Mouse (Mus musculus): ENCODE data around the gene Shc3. TPM values are rescaled to one million over a fixed set of nuclear protein-coding genes. Genes with fewer than 3 reads are reported as not detected.

Gene Shc3
- polyA plus RNA-seq, 1 experiment from 2014 or later: not detected

DNA sequence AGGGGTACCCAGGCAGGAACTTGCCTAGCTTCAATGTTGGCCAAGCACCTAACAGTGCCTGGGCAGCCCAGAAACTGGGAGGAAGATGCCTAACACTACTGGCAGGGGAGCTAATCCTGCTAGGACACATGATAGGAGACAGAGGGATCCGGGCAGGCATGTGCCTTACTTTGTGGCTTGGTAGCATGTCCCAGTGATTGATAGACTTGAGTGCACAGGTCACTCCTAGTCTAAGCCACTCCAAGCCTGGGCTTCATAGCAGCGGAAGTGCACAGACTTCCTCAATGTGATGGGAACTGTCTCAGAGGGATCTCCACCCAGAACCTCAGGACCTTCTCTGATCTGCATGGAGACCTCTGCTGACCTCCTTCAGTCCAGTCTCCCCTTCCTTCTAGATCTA lies 134.1 kb downstream of the Shc3 start:
- H3K9ac ChIP-seq: no peak overlapping the region
- DNase-seq (no peak), ATAC-seq (ENCODE audit: low read depth) (no peak)
- H3K4me3 ChIP-seq (replicated peaks): no peak overlapping the region
- no peak overlapping the region for H3K4me2 ChIP-seq
- WGBS (ENCODE audit: insufficient replicate concordance): 57% methylated on average over 2 of the region's 2 CpGs
- H3K4me1 ChIP-seq (replicated peaks): no peaks in the 10 kb centered on the region
- no peaks in the 10 kb centered on the region for H3K27me3 ChIP-seq
- H3K27ac ChIP-seq: no peak overlapping the region
- H3K9me3 ChIP-seq (replicated peaks): no peaks in the 10 kb centered on the region
- no peaks in the 10 kb centered on the region for H3K36me3 ChIP-seq

DNA sequence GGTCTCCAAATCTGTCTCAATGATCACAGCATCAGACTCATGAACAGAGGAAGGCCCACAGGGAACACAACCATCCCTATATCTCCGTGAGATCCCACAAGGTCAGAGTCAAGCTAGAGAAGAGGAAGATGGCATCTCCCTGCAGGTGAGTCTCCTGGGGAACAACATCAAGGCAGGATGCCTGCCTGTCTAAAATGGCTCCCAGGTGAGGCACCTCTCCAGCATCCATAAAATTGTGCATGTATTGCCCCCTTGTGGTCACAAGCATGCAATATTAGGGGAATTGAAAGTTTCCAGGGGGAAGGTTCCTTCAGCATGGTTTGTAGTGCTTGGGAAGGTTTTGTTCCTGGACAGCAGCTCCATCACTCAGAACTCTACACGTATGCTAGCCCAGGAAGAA lies 134.8 kb downstream of the Shc3 start:
- DNase-seq: no peak
- WGBS (ENCODE audit: insufficient replicate concordance): 28% methylated on average over 2 of the region's 2 CpGs
- no peak overlapping the region for H3K4me2 ChIP-seq

DNA sequence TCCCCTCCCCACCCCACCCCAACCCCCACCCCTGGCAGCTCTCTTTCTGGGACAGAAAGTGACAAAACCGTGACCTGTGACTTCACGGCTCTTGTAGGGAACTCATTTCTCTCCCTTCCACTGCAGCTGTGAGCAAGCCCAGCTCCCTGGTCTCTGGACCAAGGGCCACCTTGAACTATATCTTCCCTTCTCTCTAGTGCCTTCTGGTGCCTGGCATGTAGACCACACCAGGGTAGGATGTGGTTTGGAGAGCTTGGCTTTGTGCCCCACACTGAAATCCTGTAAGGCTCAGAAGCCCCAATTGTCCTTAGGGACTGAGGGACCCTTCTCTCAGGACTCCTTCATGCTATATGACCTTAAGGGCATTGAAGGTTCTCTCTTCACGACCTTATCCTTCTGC lies 135.8 kb downstream of the Shc3 start:
- Histone ChIP-seq H3K4me3 (replicated peaks) (no peak overlapping the region), H3K36me3 (no peaks in the 10 kb centered on the region), H3K9me3 (replicated peaks) (no peaks in the 10 kb centered on the region), H3K4me1 (replicated peaks) (no peaks in the 10 kb centered on the region), H3K27ac (no peak overlapping the region), H3K4me2 (no peak overlapping the region), H3K9ac (no peak overlapping the region), H3K27me3 (no peaks in the 10 kb centered on the region)
- DNase-seq (no peak), ATAC-seq (ENCODE audit: low read depth) (no peak)
- WGBS (ENCODE audit: insufficient replicate concordance): 44% methylated on average over 3 of the region's 3 CpGs

More for the DNA sequence above, 134.8 kb downstream of the Shc3 start:
- no peak overlapping the region for H3K9ac ChIP-seq
- no peak overlapping the region for H3K27ac ChIP-seq
- ATAC-seq (ENCODE audit: low read depth): no peak
- no peaks in the 10 kb centered on the region for H3K9me3 ChIP-seq (replicated peaks)
- no peaks in the 10 kb centered on the region for H3K27me3 ChIP-seq
- no peak overlapping the region for H3K4me3 ChIP-seq (replicated peaks)
- no peaks in the 10 kb centered on the region for H3K4me1 ChIP-seq (replicated peaks)
- no peaks in the 10 kb centered on the region for H3K36me3 ChIP-seq

DNA sequence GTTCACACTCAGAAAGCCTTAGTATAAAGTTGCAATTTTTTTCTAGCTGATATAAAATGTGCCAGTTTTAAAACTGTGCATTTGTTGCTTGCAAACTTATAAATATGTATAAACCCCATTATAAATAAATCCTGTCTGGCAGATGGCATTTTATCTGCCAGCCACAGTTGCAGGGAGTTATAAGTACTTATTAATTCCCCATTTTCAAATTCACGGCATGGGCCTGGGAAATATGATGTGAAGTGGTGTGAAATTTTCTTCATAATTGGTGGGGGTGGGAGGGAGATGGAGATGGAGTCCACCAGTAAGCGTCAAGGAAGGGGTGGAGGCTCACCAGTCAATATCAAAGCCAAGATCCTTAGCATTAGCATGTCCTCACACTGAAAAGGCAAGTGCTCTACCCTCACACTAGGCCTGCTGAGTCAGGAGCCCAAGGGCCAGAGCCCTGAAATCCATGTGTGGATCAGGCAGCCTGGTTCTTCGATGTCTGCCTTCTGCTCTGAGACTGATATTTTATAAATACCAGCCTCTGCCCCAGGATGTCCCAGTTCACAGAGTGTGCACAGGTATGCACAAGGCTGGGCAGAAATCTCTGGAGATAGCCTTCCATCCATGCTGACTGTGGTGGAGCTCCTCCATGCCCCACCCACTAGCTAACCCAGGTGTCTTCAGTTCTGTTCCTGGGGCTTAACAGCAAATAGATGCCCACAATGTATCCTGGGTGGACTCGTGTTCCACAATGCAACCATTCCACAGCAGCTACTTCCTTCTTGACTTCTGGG lies 143.4 kb downstream of the Shc3 start:
- WGBS (ENCODE audit: insufficient replicate concordance): 58% methylated on average over 4 of the region's 4 CpGs
- Histone ChIP-seq H3K9ac (no peak overlapping the region), H3K4me3 (replicated peaks) (no peak overlapping the region), H3K36me3 (no peaks in the 10 kb centered on the region), H3K9me3 (replicated peaks) (no peaks in the 10 kb centered on the region), H3K4me2 (no peak overlapping the region), H3K27me3 (no peaks in the 10 kb centered on the region), H3K4me1 (replicated peaks) (no peaks in the 10 kb centered on the region), H3K27ac (no peak overlapping the region)
- DNase-seq (no peak), ATAC-seq (ENCODE audit: low read depth) (no peak)

DNA sequence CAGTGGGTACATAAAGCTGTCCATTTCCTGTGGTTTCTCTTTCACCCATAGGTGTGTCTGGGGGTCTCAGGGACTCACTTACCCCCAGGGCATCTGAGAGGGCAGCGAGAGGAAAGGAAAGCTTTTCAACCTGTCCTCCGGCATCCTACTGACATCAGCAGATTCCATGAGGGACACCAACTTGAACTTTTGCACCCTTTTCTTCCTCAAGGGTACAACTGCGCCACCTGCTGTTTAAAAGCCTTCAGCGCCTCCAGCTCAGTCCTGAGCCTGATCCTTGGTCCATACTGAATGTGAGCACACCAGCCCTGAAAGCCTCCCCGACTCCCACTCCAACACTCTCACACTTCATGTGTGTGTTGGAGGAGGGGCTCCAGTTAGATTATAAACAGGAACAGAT lies 144.6 kb downstream of the Shc3 start:
- H3K9me3 ChIP-seq (replicated peaks): no peaks in the 10 kb centered on the region
- no peak overlapping the region for H3K27ac ChIP-seq
- H3K4me3 ChIP-seq (replicated peaks): no peak overlapping the region
- H3K36me3 ChIP-seq: no peaks in the 10 kb centered on the region
- H3K4me2 ChIP-seq: no peak overlapping the region
- DNase-seq (no peak), ATAC-seq (ENCODE audit: low read depth) (no peak)
- 19% methylated on average over 5 of the region's 5 CpGs for WGBS (ENCODE audit: insufficient replicate concordance)
- no peaks in the 10 kb centered on the region for H3K27me3 ChIP-seq
- H3K9ac ChIP-seq: no peak overlapping the region
- H3K4me1 ChIP-seq (replicated peaks): no peaks in the 10 kb centered on the region

DNA sequence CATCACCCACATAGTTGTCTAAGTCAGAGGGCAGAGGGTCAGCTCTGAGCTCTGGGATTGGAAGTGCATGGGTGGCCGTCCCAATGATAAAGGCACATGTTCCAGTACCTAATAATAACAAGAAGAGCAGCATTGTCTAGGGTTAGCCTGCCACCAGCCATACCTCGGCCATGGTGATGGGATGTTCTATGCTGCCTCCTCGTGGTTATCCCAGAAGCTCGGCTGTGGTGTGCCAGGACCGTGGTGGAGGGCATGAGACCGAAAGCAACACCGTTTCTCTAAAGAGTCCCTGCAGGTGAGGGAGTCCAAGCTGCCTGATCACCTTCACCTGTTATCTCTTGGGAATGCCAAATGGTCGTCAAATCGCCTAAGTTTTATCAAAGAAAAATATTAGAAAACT lies 145.6 kb downstream of the Shc3 start:
- Histone ChIP-seq H3K9ac (no peak overlapping the region), H3K4me3 (replicated peaks) (no peak overlapping the region), H3K27ac (no peak overlapping the region), H3K9me3 (replicated peaks) (no peaks in the 10 kb centered on the region), H3K4me2 (no peak overlapping the region), H3K4me1 (replicated peaks) (no peaks in the 10 kb centered on the region), H3K27me3 (no peaks in the 10 kb centered on the region), H3K36me3 (no peaks in the 10 kb centered on the region)
- WGBS (ENCODE audit: insufficient replicate concordance): 57% methylated on average over 9 of the region's 9 CpGs
- ATAC-seq (ENCODE audit: low read depth) (no peak), DNase-seq (no peak)

DNA sequence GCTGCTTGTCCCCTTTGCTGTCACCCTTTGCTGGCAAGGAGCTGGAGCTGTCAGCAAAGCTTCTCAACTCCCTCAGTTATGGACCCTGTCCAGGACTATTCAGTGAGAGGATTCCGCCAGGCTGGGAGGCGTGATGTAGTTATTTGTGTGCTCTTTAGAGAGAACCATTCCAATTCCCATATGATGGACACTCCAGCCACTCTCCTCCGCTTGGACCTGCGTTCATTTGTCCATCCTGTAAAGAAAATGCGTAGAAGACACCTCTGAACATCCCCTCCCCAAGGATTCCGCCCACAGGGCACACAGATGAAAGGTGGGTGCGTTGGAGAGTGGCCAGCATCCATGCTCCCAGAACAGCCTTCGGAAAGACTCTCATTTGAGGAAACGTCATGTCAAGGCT lies 148.4 kb downstream of the Shc3 start:
- H3K27me3 ChIP-seq: no peaks in the 10 kb centered on the region
- no peak overlapping the region for H3K9ac ChIP-seq
- no peak overlapping the region for H3K4me3 ChIP-seq (replicated peaks)
- no peak for ATAC-seq (ENCODE audit: low read depth)
- no peak overlapping the region for H3K4me2 ChIP-seq
- H3K27ac ChIP-seq: no peak overlapping the region
- WGBS (ENCODE audit: insufficient replicate concordance): 72% methylated on average over 9 of the region's 9 CpGs
- no peaks in the 10 kb centered on the region for H3K9me3 ChIP-seq (replicated peaks)
- DNase-seq: no peak
- H3K36me3 ChIP-seq: no peaks in the 10 kb centered on the region
- H3K4me1 ChIP-seq (replicated peaks): no peaks in the 10 kb centered on the region; the same call in 1 of the 2 replicates

DNA sequence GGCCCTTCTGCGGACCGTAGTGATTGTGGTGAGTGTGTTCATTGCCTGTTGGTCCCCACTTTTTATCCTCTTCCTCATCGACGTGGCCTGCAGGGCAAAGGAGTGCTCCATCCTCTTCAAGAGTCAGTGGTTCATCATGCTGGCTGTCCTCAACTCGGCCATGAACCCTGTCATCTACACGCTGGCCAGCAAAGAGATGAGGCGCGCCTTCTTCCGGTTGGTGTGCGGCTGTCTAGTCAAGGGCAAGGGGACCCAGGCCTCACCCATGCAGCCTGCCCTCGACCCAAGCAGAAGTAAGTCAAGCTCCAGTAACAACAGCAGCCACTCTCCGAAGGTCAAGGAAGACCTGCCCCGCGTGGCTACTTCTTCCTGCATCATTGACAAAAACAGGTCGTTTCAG lies 149.7 kb downstream of the Shc3 start:
- no peak overlapping the region for H3K9ac ChIP-seq
- 78% methylated on average over 15 of the region's 15 CpGs for WGBS (ENCODE audit: insufficient replicate concordance)
- ATAC-seq (ENCODE audit: low read depth): no peak
- no peaks in the 10 kb centered on the region for H3K9me3 ChIP-seq (replicated peaks)
- no peak overlapping the region for H3K4me3 ChIP-seq (replicated peaks)
- no peaks in the 10 kb centered on the region for H3K36me3 ChIP-seq
- H3K4me1 ChIP-seq (replicated peaks): no peaks in the 10 kb centered on the region; the same call in 1 of the 2 replicates
- DNase-seq: no peak
- H3K4me2 ChIP-seq: no peak overlapping the region
- H3K27me3 ChIP-seq: no peaks in the 10 kb centered on the region
- H3K27ac ChIP-seq: no peak overlapping the region

DNA sequence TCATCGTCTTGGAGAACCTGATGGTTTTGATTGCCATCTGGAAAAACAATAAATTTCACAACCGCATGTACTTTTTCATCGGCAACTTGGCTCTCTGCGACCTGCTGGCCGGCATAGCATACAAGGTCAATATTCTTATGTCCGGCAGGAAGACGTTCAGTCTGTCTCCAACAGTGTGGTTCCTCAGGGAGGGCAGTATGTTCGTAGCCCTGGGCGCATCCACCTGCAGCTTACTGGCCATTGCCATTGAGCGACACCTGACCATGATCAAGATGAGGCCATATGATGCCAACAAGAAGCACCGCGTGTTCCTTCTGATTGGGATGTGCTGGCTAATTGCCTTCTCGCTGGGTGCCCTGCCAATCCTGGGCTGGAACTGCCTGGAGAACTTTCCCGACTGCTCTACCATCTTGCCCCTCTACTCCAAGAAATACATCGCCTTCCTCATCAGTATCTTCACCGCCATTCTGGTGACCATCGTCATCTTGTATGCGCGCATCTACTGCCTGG lies 150.2 kb downstream of the Shc3 start:
- H3K27ac ChIP-seq: no peak overlapping the region
- WGBS (ENCODE audit: insufficient replicate concordance): 68% methylated on average over 19 of the region's 19 CpGs
- no peaks in the 10 kb centered on the region; the same call in 1 of the 2 replicates for H3K4me1 ChIP-seq (replicated peaks)
- no peak overlapping the region for H3K4me2 ChIP-seq
- no peak overlapping the region for H3K4me3 ChIP-seq (replicated peaks)
- no peaks in the 10 kb centered on the region for H3K36me3 ChIP-seq
- no peaks in the 10 kb centered on the region for H3K27me3 ChIP-seq
- no peaks in the 10 kb centered on the region for H3K9me3 ChIP-seq (replicated peaks)
- no peak overlapping the region for H3K9ac ChIP-seq
- ATAC-seq (ENCODE audit: low read depth) (no peak), DNase-seq (no peak)

DNA sequence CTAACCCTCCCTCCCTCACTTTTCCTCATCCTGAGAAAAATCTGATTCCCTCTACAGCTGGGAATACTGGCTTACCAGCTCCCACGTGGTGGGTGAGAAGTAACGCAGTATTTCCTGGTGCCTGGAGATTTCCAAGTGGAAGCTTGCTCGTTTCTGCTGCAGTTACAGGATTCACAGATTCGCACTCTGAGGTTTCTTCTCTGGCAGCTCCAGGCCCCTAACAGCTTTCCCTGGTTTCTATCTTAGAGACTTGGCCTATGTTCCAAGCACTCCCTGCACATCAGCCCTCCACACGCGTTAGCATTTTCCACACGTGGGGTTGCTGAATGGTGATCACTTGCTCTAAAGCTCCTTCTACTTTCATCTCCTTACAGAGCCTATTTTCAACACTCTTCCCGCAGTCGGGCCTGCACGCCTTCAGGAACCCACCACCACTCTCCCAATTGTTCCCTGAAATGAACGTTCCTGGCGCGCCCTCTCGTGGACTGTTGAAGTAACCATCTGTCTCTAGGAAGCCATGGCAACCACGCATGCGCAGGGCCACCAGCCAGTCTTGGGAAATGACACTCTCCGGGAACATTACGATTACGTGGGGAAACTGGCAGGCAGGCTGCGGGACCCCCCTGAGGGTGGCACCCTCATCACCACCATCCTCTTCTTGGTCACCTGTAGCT lies 150.8 kb downstream of the Shc3 start:
- no peaks in the 10 kb centered on the region for H3K27me3 ChIP-seq
- H3K4me2 ChIP-seq: no peak overlapping the region
- no peaks in the 10 kb centered on the region for H3K9me3 ChIP-seq (replicated peaks)
- DNase-seq (peak; percentile 64), ATAC-seq (ENCODE audit: low read depth) (no peak)
- no peak overlapping the region for H3K4me3 ChIP-seq (replicated peaks)
- no peaks in the 10 kb centered on the region for H3K36me3 ChIP-seq
- no peaks in the 10 kb centered on the region; the same call in 1 of the 2 replicates for H3K4me1 ChIP-seq (replicated peaks)
- WGBS (ENCODE audit: insufficient replicate concordance): 8% methylated on average over 20 of the region's 20 CpGs
- peak overlapping the region; percentile 34; the same call in 1 of the 2 replicates for H3K27ac ChIP-seq
- H3K9ac ChIP-seq: no peak overlapping the region

DNA sequence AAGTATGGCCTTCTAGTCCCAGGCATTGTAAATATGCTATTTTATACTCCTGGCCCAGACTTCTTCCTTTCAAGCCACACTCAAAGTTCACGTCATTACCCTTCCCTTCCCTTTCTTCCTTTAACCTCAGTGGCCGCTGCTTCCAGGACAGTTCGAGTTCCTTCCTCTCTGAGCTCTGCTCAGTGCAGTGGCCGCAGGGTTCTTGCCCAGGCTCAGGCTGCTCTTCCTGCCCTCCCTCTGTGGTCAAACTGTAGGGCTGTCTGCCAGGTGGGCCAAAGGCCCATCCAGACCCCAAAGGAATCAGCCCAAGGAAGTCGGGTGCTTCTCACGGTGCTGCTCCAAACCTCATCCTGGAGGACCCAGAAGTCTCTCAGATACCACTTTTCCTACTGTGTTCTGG lies 151.4 kb downstream of the Shc3 start:
- DNase-seq (no peak), ATAC-seq (ENCODE audit: low read depth) (no peak)
- H3K9me3 ChIP-seq (replicated peaks): no peaks in the 10 kb centered on the region
- WGBS (ENCODE audit: insufficient replicate concordance): 32% methylated on average over 6 of the region's 6 CpGs
- H3K9ac ChIP-seq: no peak overlapping the region
- no peaks in the 10 kb centered on the region for H3K36me3 ChIP-seq
- H3K4me3 ChIP-seq (replicated peaks): no peak overlapping the region
- no peaks in the 10 kb centered on the region for H3K27me3 ChIP-seq
- peak overlapping the region; percentile 34; the same call in 1 of the 2 replicates for H3K27ac ChIP-seq
- H3K4me1 ChIP-seq (replicated peaks): no peaks in the 10 kb centered on the region; the same call in 1 of the 2 replicates
- H3K4me2 ChIP-seq: no peak overlapping the region
